Mouse (Mus musculus) liver, embryonic 14.5 days (tissue): ENCODE data around the gene Mgl2.

Source experiments
- CTCF ChIP-seq: IDR thresholded peaks from 2 replicates; pipeline ENCODE4 v1.5.1; 2016; ENCODE audit warnings: antibody characterized with exemption, low read depth, control low read depth
- EP300 ChIP-seq: IDR thresholded peaks from 2 replicates; pipeline ENCODE4 v1.6.1; 2016; ENCODE audit warnings: antibody characterized with exemption, low read depth

DNA sequence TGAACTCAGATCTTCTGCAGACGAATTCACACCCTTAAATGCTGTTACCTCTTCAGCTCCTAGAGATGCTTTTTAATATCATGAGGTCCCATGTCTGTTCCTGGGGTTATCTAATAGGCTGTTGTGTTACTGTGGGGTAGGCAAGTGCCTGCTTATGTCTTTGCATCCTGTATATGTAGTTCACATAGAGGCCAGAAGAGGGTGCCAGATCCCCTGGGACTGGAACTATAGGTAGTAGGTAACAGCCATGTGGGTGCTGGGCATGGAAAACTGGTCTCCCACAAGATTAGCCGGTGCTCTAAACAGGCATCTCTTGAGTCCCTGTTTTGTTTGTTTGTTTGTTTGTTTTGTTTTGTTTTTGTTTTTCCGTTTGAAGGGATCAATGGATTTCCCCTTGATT, 41.7 kb downstream of the Mgl2 start:
- TF ChIP-seq CTCF = peak; percentile 68
- TF ChIP-seq EP300 = no peak
